Mouse (Mus musculus): ENCODE measurements at regions not wholly inside any gene's neighbourhood (a gene's known extent, or its start where the extent isn't known, plus 50 kb on each side); places are given as distances from the start of the nearest gene placed in this dataset.

- TF ChIP-seq POLR2A (IDR thresholded peaks at IDR 0.05; ENCODE audit: insufficient read depth, low read depth, low read length) (no peak), EP300 (IDR thresholded peaks at IDR 0.05; ENCODE audit: insufficient read depth, low read depth, low read length) (no peak)
These were observed 59.4 kb upstream of the Cenpw start for GRCm38 (mm10) chr10:30259716-30260115.

Measured in heart, adult 2 months (tissue).